Mouse (Mus musculus) CH12.LX (cell line): Measurements from ENCODE around the gene Pigf. TPM values are rescaled to one million over a fixed set of nuclear protein-coding genes. Genes with fewer than 3 reads are reported as not detected.

Source experiments
- DNase-seq: peaks from one replicate; pipeline ENCODE4 v3.0.0-alpha.2; 2013; ENCODE audit errors: extremely low read depth
- H3K27ac ChIP-seq: 2 replicates; pipeline ENCODE4 v1.5.1; 2012; ENCODE audit warnings: low read depth, mild to moderate bottlenecking, control low read depth, moderate library complexity; ENCODE audit not compliant: insufficient read depth
- H3K27me3 ChIP-seq: replicated peaks from 2 replicates; pipeline ENCODE3; 2012; ENCODE audit warnings: inconsistent platforms
- H3K36me3 ChIP-seq, 2 experiments: replicated peaks in 1 of 2; 2 replicates each; pipeline versions ENCODE3 to v1.6.1; 2012; ENCODE audit warnings: inconsistent platforms in 1 of 2, low read length in 1 of 2, mild to moderate bottlenecking in 1 of 2, mixed read lengths in 1 of 2, moderate library complexity in 1 of 2; ENCODE audit not compliant: control insufficient read depth in 1 of 2, insufficient read depth in 1 of 2
- H3K4me1 ChIP-seq, 2 experiments: 2 replicates each; pipeline ENCODE4 v1.6.1; 2012; ENCODE audit warnings: inconsistent platforms in 1 of 2, moderate library complexity in 1 of 2; ENCODE audit not compliant: insufficient read depth in 2 of 2, control insufficient read depth in 1 of 2
- H3K4me2 ChIP-seq: 2 replicates; pipeline ENCODE4 v1.6.1; 2012; ENCODE audit warnings: low read depth, mild to moderate bottlenecking, control low read depth; ENCODE audit not compliant: poor library complexity, insufficient read depth, severe bottlenecking
- H3K4me3 ChIP-seq, 3 experiments: fragments of 150-350 bp in 1 of 3; sonication (generic) in 1 of 3; replicated peaks in 1 of 3; 2 replicates each; pipeline versions ENCODE3 to v1.5.1; 2011 to 2012; ENCODE audit warnings: low read depth in 2 of 3, low read length in 2 of 3, mild to moderate bottlenecking in 2 of 3, moderate library complexity in 2 of 3, control low read depth in 1 of 3, improper control_type of control experiment in 1 of 3, inconsistent platforms in 1 of 3, mixed read lengths in 1 of 3; ENCODE audit not compliant: poor library complexity in 1 of 3
- H3K79me2 ChIP-seq: replicated peaks from 2 replicates; pipeline ENCODE4 v1.6.1; 2012; ENCODE audit warnings: mild to moderate bottlenecking, moderate library complexity; ENCODE audit not compliant: control insufficient read depth, poor library complexity, insufficient read depth, severe bottlenecking; ENCODE audit errors: extremely low read depth
- H3K9ac ChIP-seq: 2 replicates; pipeline ENCODE4 v1.6.1; 2012; ENCODE audit warnings: low read depth, mild to moderate bottlenecking, control low read depth, moderate library complexity; ENCODE audit not compliant: insufficient read depth
- H3K9me3 ChIP-seq: replicated peaks from 2 replicates; pipeline ENCODE3; 2012; ENCODE audit warnings: low read length, inconsistent platforms, mixed read lengths
- CHD1 ChIP-seq: IDR thresholded peaks from 2 replicates; pipeline ENCODE4 v1.6.1; 2012; ENCODE audit warnings: low read depth, low read length, improper control_type of control experiment, inconsistent platforms
- CHD2 ChIP-seq: IDR thresholded peaks from 2 replicates; pipeline ENCODE4 v1.6.1; 2011; ENCODE audit warnings: low read length, improper control_type of control experiment
- CTCF ChIP-seq, 2 experiments: IDR thresholded peaks in 1 of 2; conservative IDR thresholded peaks in 1 of 2; 2 replicates each; pipeline ENCODE4 v1.5.1; 2011 to 2012; ENCODE audit warnings: low read depth in 2 of 2, low read length in 2 of 2, improper control_type of control experiment in 1 of 2, inconsistent platforms in 1 of 2, mild to moderate bottlenecking in 1 of 2, moderate library complexity in 1 of 2
- E2F4 ChIP-seq: IDR thresholded peaks from 2 replicates; pipeline ENCODE4 v1.6.1; 2011; ENCODE audit warnings: low read depth, low read length, improper control_type of control experiment; ENCODE audit not compliant: insufficient replicate concordance
- ELF1 ChIP-seq: IDR thresholded peaks from 2 replicates; pipeline ENCODE4 v1.6.1; 2014; ENCODE audit warnings: low read depth, mild to moderate bottlenecking, inconsistent platforms, low read length, improper control_type of control experiment
- EP300 ChIP-seq: IDR thresholded peaks from 2 replicates; pipeline ENCODE4 v1.6.1; 2011; ENCODE audit warnings: low read length, improper control_type of control experiment
- GABPA ChIP-seq: IDR thresholded peaks from 2 replicates; pipeline ENCODE4 v1.6.1; 2012; ENCODE audit warnings: low read depth, low read length, improper control_type of control experiment, inconsistent platforms; ENCODE audit not compliant: insufficient replicate concordance
- HCFC1 ChIP-seq: IDR thresholded peaks from 2 replicates; pipeline ENCODE4 v1.6.1; 2012; ENCODE audit warnings: low read depth, mild to moderate bottlenecking, inconsistent platforms, low read length, improper control_type of control experiment
- IRF4 ChIP-seq: IDR thresholded peaks from 2 replicates; pipeline ENCODE4 v1.6.1; 2014; ENCODE audit warnings: low read depth, mild to moderate bottlenecking, inconsistent platforms, low read length, improper control_type of control experiment
- JUN ChIP-seq: IDR thresholded peaks from 2 replicates; pipeline ENCODE4 v1.6.1; 2011; ENCODE audit warnings: low read depth, mild to moderate bottlenecking, low read length, improper control_type of control experiment, moderate library complexity; ENCODE audit not compliant: insufficient read depth
- JUND ChIP-seq: conservative IDR thresholded peaks from 2 replicates; pipeline ENCODE4 v1.6.1; 2011; ENCODE audit warnings: low read depth, low read length, improper control_type of control experiment
- KAT2A ChIP-seq: IDR thresholded peaks from 2 replicates; pipeline ENCODE4 v1.6.1; 2012; ENCODE audit warnings: low read length, improper control_type of control experiment, inconsistent platforms; ENCODE audit not compliant: insufficient replicate concordance
- MAFK ChIP-seq: IDR thresholded peaks from 2 replicates; pipeline ENCODE4 v1.6.1; 2011; ENCODE audit warnings: low read length, improper control_type of control experiment; ENCODE audit not compliant: insufficient replicate concordance
- MAX ChIP-seq: IDR thresholded peaks from 2 replicates; pipeline ENCODE4 v1.6.1; 2011; ENCODE audit warnings: low read length, improper control_type of control experiment
- MAZ ChIP-seq: IDR thresholded peaks from 2 replicates; pipeline ENCODE4 v1.6.1; 2012; ENCODE audit warnings: low read depth, mild to moderate bottlenecking, inconsistent platforms, low read length, improper control_type of control experiment, moderate library complexity
- MEF2A ChIP-seq: IDR thresholded peaks from 2 replicates; pipeline ENCODE4 v1.6.1; 2014; ENCODE audit warnings: low read depth, mild to moderate bottlenecking, inconsistent platforms, low read length, improper control_type of control experiment, borderline replicate concordance
- MYC ChIP-seq: IDR thresholded peaks from 2 replicates; pipeline ENCODE4 v1.6.1; 2011; ENCODE audit warnings: low read depth, mild to moderate bottlenecking, improper control_type of control experiment, low read length
- NELFE ChIP-seq: IDR thresholded peaks from 2 replicates; pipeline ENCODE4 v1.6.1; 2011; ENCODE audit warnings: low read depth, low read length, improper control_type of control experiment
- PAX5 ChIP-seq: IDR thresholded peaks from 2 replicates; pipeline ENCODE4 v1.6.1; 2012; ENCODE audit warnings: low read length, inconsistent platforms, mixed read lengths
- POLR2AphosphoS2 ChIP-seq: IDR thresholded peaks from 2 replicates; pipeline ENCODE4 v1.6.1; 2011; ENCODE audit warnings: low read depth, low read length, improper control_type of control experiment
- RCOR1 ChIP-seq: conservative IDR thresholded peaks from 2 replicates; pipeline ENCODE4 v1.6.1; 2012; ENCODE audit warnings: low read depth, mild to moderate bottlenecking, inconsistent platforms, low read length, improper control_type of control experiment
- SIN3A ChIP-seq: IDR thresholded peaks from 2 replicates; pipeline ENCODE4 v1.6.1; 2012; ENCODE audit warnings: low read length, improper control_type of control experiment, inconsistent platforms
- TBP ChIP-seq: conservative IDR thresholded peaks from 2 replicates; pipeline ENCODE4 v1.6.1; 2011; ENCODE audit warnings: low read depth, low read length, improper control_type of control experiment
- TCF12 ChIP-seq: IDR thresholded peaks from 2 replicates; pipeline ENCODE4 v1.6.1; 2014; ENCODE audit warnings: low read depth, mild to moderate bottlenecking, inconsistent platforms, low read length, improper control_type of control experiment
- USF1 ChIP-seq: IDR thresholded peaks from 2 replicates; pipeline ENCODE4 v1.6.1; 2014; ENCODE audit warnings: low read depth, mild to moderate bottlenecking, inconsistent platforms, low read length, improper control_type of control experiment
- USF2 ChIP-seq: conservative IDR thresholded peaks from 2 replicates; pipeline ENCODE4 v1.6.1; 2011; ENCODE audit warnings: low read depth, low read length, improper control_type of control experiment
- ZC3H11A ChIP-seq: IDR thresholded peaks from 2 replicates; pipeline ENCODE4 v1.6.1; 2012; ENCODE audit warnings: low read depth, mild to moderate bottlenecking, inconsistent platforms, low read length, improper control_type of control experiment
- ZMIZ1 ChIP-seq: IDR thresholded peaks from 2 replicates; pipeline ENCODE4 v1.6.1; 2012; ENCODE audit warnings: low read depth, mild to moderate bottlenecking, inconsistent platforms, low read length, improper control_type of control experiment
- dilution Hi-C: fragments of 300-500 bp; cut with MboI; formaldehyde crosslinking; loops from 2 replicates; pipeline ENCODE4 v1.14.3; 2020; ENCODE audit warnings: low sequenced_read_pairs; ENCODE audit not compliant: extremely low pct_unique_long_range_greater_than_20kb, extremely low pct_ligation_motif_present
- in situ Hi-C: fragments of 300-500 bp; cut with MboI; formaldehyde crosslinking; loops from 3 replicates; pipeline ENCODE4 v1.14.3; 2019; ENCODE audit warnings: low sequenced_read_pairs, low pct_ligation_motif_present, low pct_unique_long_range_greater_than_20kb, mixed read lengths
- polyA plus RNA-seq: library from polyadenylated mRNA; unstranded; fragments of >175 nt; gene quantifications from 2 replicates; pipeline ENCODE4 v1.2.1, GENCODE M21; 2012; ENCODE audit warnings: low read depth; ENCODE audit not compliant: insufficient read length
- total RNA-seq, 2 experiments: library from RNA; depleted of rRNA; stranded (reverse); fragments of 300-350 nt in 1 of 2; fragments of >200 nt in 1 of 2; gene quantifications; 2 replicates each; pipeline ENCODE4 v1.2.3; 2012 to 2014

The Pigf gene
- total and polyA plus RNA-seq, 3 experiments: 33.6 to 70.8 (median 37.6) TPM

DNA sequence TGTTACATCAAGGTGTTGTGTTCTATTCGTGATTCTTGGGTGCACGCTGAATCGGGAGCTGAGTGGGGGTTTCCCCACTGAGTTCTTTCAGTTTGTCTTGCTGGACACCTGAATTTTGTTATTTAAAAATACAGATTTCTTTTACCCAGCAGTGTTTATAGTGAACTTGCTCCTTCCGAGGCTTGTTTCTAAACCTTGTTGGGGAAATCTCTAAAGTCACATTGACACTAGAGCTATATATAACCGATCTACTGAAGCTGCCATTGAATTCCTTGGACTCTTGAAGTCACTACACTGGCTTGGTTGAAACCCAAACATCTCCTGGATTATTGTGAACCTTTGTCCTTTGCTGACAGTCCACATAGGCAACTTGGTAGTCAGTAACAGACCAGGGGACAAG is 68.0 kb downstream of the Pigf start:
- no peak for DNase-seq
- Histone ChIP-seq H3K36me3 (peaks cover 0 to 2% of the 10 kb centered on the region in 2 experiments), H3K4me2 (peak overlapping the region; percentile 31), H3K4me1 (peaks cover 20 to 53% of the 10 kb centered on the region in 2 experiments), H3K79me2 (no peaks in the 10 kb centered on the region), H3K9ac (peak overlapping the region; percentile 77), H3K27ac (peak overlapping the region; percentile 90), H3K9me3 (peaks cover 24% of the 10 kb centered on the region), H3K27me3 (no peaks in the 10 kb centered on the region), H3K4me3 (peak overlapping the region; percentile 34 to 60 (median 52))
- dilution Hi-C loops (no loop called here), in situ Hi-C loops (no loop called here)
- TF ChIP-seq PAX5 (no peak), ZC3H11A (no peak), ZMIZ1 (no peak; the same call in 1 of the 2 replicates), MYC (0 out of 2 replicates have a peak, but pooled peaks have one; percentile 6), NELFE (no peak), CHD1 (0 out of 2 replicates have a peak, but pooled peaks have one; percentile 63), SIN3A (peak; percentile 51; the same call in 1 of the 2 replicates), CHD2 (no peak), RCOR1 (no peak), ELF1 (no peak), JUND (no peak), MAX (0 out of 2 replicates have a peak, but pooled peaks have one; percentile 23), EP300 (peak; percentile 48), MEF2A (0 out of 2 replicates have a peak, but pooled peaks have one; percentile 19), MAZ (no peak), HCFC1 (no peak), GABPA (no peak), KAT2A (no peak), USF2 (no peak), USF1 (no peak), POLR2AphosphoS2 (no peak), TBP (no peak), JUN (no peak; the same call in 1 of the 2 replicates), MAFK (no peak), E2F4 (no peak), TCF12 (0 out of 2 replicates have a peak, but pooled peaks have one; percentile 19), CTCF (conservative IDR thresholded peaks at IDR 0.05 in 1 of 2, IDR thresholded peaks at IDR 0.05 in 1 of 2; ENCODE audit: low read depth in 2 of 2, low read length in 2 of 2) (no peak), IRF4 (no peak)
